Mouse (Mus musculus) effector memory CD4-positive, alpha-beta T cell, adult 5 months (primary cell): Measurements from ENCODE around the gene Ralgps2. TPM values are rescaled to one million over a fixed set of nuclear protein-coding genes. Genes with fewer than 3 reads are reported as not detected.

Source experiments
- polyA plus RNA-seq: library from polyadenylated mRNA; unstranded; fragments of 100-300 nt; shearing (Covaris generic); gene quantifications from one replicate; pipeline ENCODE4 v1.2.1, GENCODE M21; 2017

Ralgps2 gene
- polyA plus RNA-seq: 48.6 TPM

GRCm38 (mm10) chr1:156939251-156940141 is at the start of gene Ralgps2:
Gene Ralgps2 (minus strand): TSS chr1:156939626.

GRCm38 (mm10) chr1:156838177-156838576 is 101.2 kb downstream of the Ralgps2 start, which contains the start of gene Angptl1:
Gene Angptl1 (plus strand): TSS chr1:156838562.

Other genes with a start within 250 kb of the Ralgps2 start
- 17.0 TPM for gene Fam20b, start 220.5 kb downstream of the Ralgps2 start, polyA plus RNA-seq
- 0.82 TPM for gene Angptl1, start 101.1 kb downstream of the Ralgps2 start, polyA plus RNA-seq
- gene Tex35, start 169.1 kb upstream of the Ralgps2 start, polyA plus RNA-seq: not detected